Mouse (Mus musculus): ENCODE measurements at regions not wholly inside any gene's neighbourhood (a gene's known extent, or its start where the extent isn't known, plus 50 kb on each side); places are given as distances from the start of the nearest gene placed in this dataset.
"Not testable (repeated sequence)": the region's sequence is repeated elsewhere in the genome, so short reads cannot be mapped to it uniquely, and the experiment has no call there.

- no peaks in the 10 kb centered on the region for H3K27me3 ChIP-seq (replicated peaks)
- no peaks in the 10 kb centered on the region for H3K36me3 ChIP-seq
- WGBS, result 53% methylated on average over 1 of the region's 1 CpGs
- no peak overlapping the region for H3K4me2 ChIP-seq
- no peaks in the 10 kb centered on the region for H3K9me3 ChIP-seq
- H3K4me1 ChIP-seq, result no peaks in the 10 kb centered on the region
- H3K9ac ChIP-seq, result no peak overlapping the region
- no peak overlapping the region for H3K4me3 ChIP-seq
- no peak overlapping the region for H3K27ac ChIP-seq (replicated peaks)
- ATAC-seq (ENCODE audit: extremely low read depth, insufficient number of reproducible peaks, low FRiP score, low TSS enrichment), result no peak
Measured at GRCm38 (mm10) chr1:154054874-154055273, 146.1 kb upstream of the Zfp648 start.

- WGBS, result 53% methylated on average over 2 of the region's 2 CpGs
- H3K4me2 ChIP-seq; H3K27me3 ChIP-seq (replicated peaks); H3K4me1 ChIP-seq; H3K36me3 ChIP-seq; H3K4me3 ChIP-seq; H3K9me3 ChIP-seq; ATAC-seq (ENCODE audit: extremely low read depth, insufficient number of reproducible peaks, low FRiP score, low TSS enrichment); H3K27ac ChIP-seq (replicated peaks); H3K9ac ChIP-seq: not testable (repeated sequence)
Measured at GRCm38 (mm10) chr1:154061397-154061796, 139.6 kb upstream of the Zfp648 start.

- H3K4me3 ChIP-seq, result no peak overlapping the region
- H3K27me3 ChIP-seq (replicated peaks), result no peaks in the 10 kb centered on the region
- no peaks in the 10 kb centered on the region for H3K36me3 ChIP-seq
- no peak for ATAC-seq (ENCODE audit: extremely low read depth, insufficient number of reproducible peaks, low FRiP score, low TSS enrichment)
- no peaks in the 10 kb centered on the region for H3K4me1 ChIP-seq
- H3K9me3 ChIP-seq, result no peaks in the 10 kb centered on the region
- H3K4me2 ChIP-seq, result no peak overlapping the region
- H3K9ac ChIP-seq, result no peak overlapping the region
- WGBS, result 72% methylated on average over 1 of the region's 1 CpGs
- H3K27ac ChIP-seq (replicated peaks), result no peak overlapping the region
Measured at GRCm38 (mm10) chr1:154061851-154062250, 139.1 kb upstream of the Zfp648 start.

GRCm38 (mm10) chr1:154062666-154063065 lies 138.3 kb upstream of the Zfp648 start:
- no peaks in the 10 kb centered on the region for H3K36me3 ChIP-seq
- no peak overlapping the region for H3K9ac ChIP-seq
- no peaks in the 10 kb centered on the region for H3K9me3 ChIP-seq
- no peaks in the 10 kb centered on the region for H3K27me3 ChIP-seq (replicated peaks)
- H3K4me1 ChIP-seq, result no peaks in the 10 kb centered on the region
- no peak overlapping the region for H3K27ac ChIP-seq (replicated peaks)
- no peak overlapping the region for H3K4me3 ChIP-seq
- no peak overlapping the region for H3K4me2 ChIP-seq
- WGBS, result 71% methylated on average over 7 of the region's 7 CpGs
- ATAC-seq (ENCODE audit: extremely low read depth, insufficient number of reproducible peaks, low FRiP score, low TSS enrichment), result no peak

GRCm38 (mm10) chr1:154064633-154065032 lies 136.4 kb upstream of the Zfp648 start:
- 80% methylated on average over 5 of the region's 5 CpGs for WGBS
- ATAC-seq (ENCODE audit: extremely low read depth, insufficient number of reproducible peaks, low FRiP score, low TSS enrichment), result no peak
- Histone ChIP-seq H3K9me3 (no peaks in the 10 kb centered on the region), H3K27ac (replicated peaks) (no peak overlapping the region), H3K4me3 (no peak overlapping the region), H3K4me1 (no peaks in the 10 kb centered on the region), H3K4me2 (no peak overlapping the region), H3K36me3 (no peaks in the 10 kb centered on the region), H3K9ac (no peak overlapping the region), H3K27me3 (replicated peaks) (no peaks in the 10 kb centered on the region)

- ATAC-seq (ENCODE audit: extremely low read depth, insufficient number of reproducible peaks, low FRiP score, low TSS enrichment), result no peak
- Histone ChIP-seq H3K27ac (replicated peaks) (no peak overlapping the region), H3K36me3 (no peaks in the 10 kb centered on the region), H3K4me2 (no peak overlapping the region), H3K9me3 (no peaks in the 10 kb centered on the region), H3K9ac (no peak overlapping the region), H3K4me1 (no peaks in the 10 kb centered on the region), H3K4me3 (no peak overlapping the region), H3K27me3 (replicated peaks) (no peaks in the 10 kb centered on the region)
- 71% methylated on average over 18 of the region's 18 CpGs for WGBS
Measured at GRCm38 (mm10) chr1:154065336-154066329, 135.4 kb upstream of the Zfp648 start.

GRCm38 (mm10) chr1:154067856-154068255 lies 133.1 kb upstream of the Zfp648 start:
- H3K4me3 ChIP-seq, result no peak overlapping the region
- H3K9ac ChIP-seq, result no peak overlapping the region
- H3K36me3 ChIP-seq, result no peaks in the 10 kb centered on the region
- H3K9me3 ChIP-seq, result no peaks in the 10 kb centered on the region
- H3K4me1 ChIP-seq, result no peaks in the 10 kb centered on the region
- ATAC-seq (ENCODE audit: extremely low read depth, insufficient number of reproducible peaks, low FRiP score, low TSS enrichment), result no peak
- H3K27ac ChIP-seq (replicated peaks), result no peak overlapping the region
- no peaks in the 10 kb centered on the region for H3K27me3 ChIP-seq (replicated peaks)
- H3K4me2 ChIP-seq, result no peak overlapping the region
- 83% methylated on average over 1 of the region's 1 CpGs for WGBS

GRCm38 (mm10) chr1:154074270-154074669 lies 126.7 kb upstream of the Zfp648 start:
- no peak for ATAC-seq (ENCODE audit: extremely low read depth, insufficient number of reproducible peaks, low FRiP score, low TSS enrichment)
- Histone ChIP-seq H3K27me3 (replicated peaks) (no peaks in the 10 kb centered on the region), H3K4me2 (no peak overlapping the region), H3K9ac (no peak overlapping the region), H3K9me3 (no peaks in the 10 kb centered on the region), H3K27ac (replicated peaks) (no peak overlapping the region), H3K4me1 (no peaks in the 10 kb centered on the region), H3K4me3 (no peak overlapping the region), H3K36me3 (no peaks in the 10 kb centered on the region)
- 76% methylated on average over 1 of the region's 1 CpGs for WGBS

GRCm38 (mm10) chr1:154076684-154077475 lies 124.1 kb upstream of the Zfp648 start:
- 61% methylated on average over 10 of the region's 10 CpGs for WGBS
- Histone ChIP-seq H3K4me1 (no peaks in the 10 kb centered on the region), H3K27ac (replicated peaks) (no peak overlapping the region), H3K9me3 (no peaks in the 10 kb centered on the region), H3K4me3 (no peak overlapping the region), H3K27me3 (replicated peaks) (no peaks in the 10 kb centered on the region), H3K4me2 (no peak overlapping the region), H3K36me3 (no peaks in the 10 kb centered on the region), H3K9ac (no peak overlapping the region)
- no peak for ATAC-seq (ENCODE audit: extremely low read depth, insufficient number of reproducible peaks, low FRiP score, low TSS enrichment)

- ATAC-seq (ENCODE audit: extremely low read depth, insufficient number of reproducible peaks, low FRiP score, low TSS enrichment), result no peak
- H3K36me3 ChIP-seq, result no peaks in the 10 kb centered on the region
- whole genome bisulfite sequencing, result 52% methylated on average over 10 of the region's 10 CpGs
- no peak overlapping the region for H3K4me3 ChIP-seq
- H3K9ac ChIP-seq, result no peak overlapping the region
- H3K27me3 ChIP-seq (replicated peaks), result no peaks in the 10 kb centered on the region
- no peak overlapping the region for H3K27ac ChIP-seq (replicated peaks)
- no peaks in the 10 kb centered on the region for H3K4me1 ChIP-seq
- H3K4me2 ChIP-seq, result no peak overlapping the region
- no peaks in the 10 kb centered on the region for H3K9me3 ChIP-seq
Measured at GRCm38 (mm10) chr1:154080505-154081380, 120.2 kb upstream of the Zfp648 start.

- Histone ChIP-seq H3K27me3 (replicated peaks) (no peaks in the 10 kb centered on the region), H3K9me3 (peaks cover 5% of the 10 kb centered on the region; the same call in 1 of the 2 replicates), H3K4me2 (no peak overlapping the region), H3K36me3 (no peaks in the 10 kb centered on the region), H3K4me3 (no peak overlapping the region), H3K4me1 (peaks cover 11% of the 10 kb centered on the region), H3K9ac (no peak overlapping the region), H3K27ac (replicated peaks) (no peak overlapping the region)
- ATAC-seq (ENCODE audit: extremely low read depth, insufficient number of reproducible peaks, low FRiP score, low TSS enrichment), result no peak
Measured at GRCm38 (mm10) chr1:154086145-154086544, 114.8 kb upstream of the Zfp648 start.

Data from heart, embryonic 13.5 days (tissue).